Comparison of ENCODE assay signal across 18 mouse cellular contexts in genomic region chr6:96745906-96746305, GRCm38 (mm10).
"Had no signal": no experiment of that assay in that cellular context is flagged by ENCODE, and none has a peak within 500 bp of the region (broad histone marks: within the 10 kb centered on the region; RNA-seq: fewer than 3 reads in every experiment).

No protein-coding gene starts in this region.

- H3K4me3 ChIP-seq: lung, embryonic 15.5 days; megakaryocyte, embryonic 14.5 days; midbrain, embryonic 13.5 days; neural tube, embryonic 12.5 days; stomach, embryonic 15.5 days had no signal

- H3K4me2 ChIP-seq: lung, embryonic 15.5 days; midbrain, embryonic 11.5 days; midbrain, embryonic 13.5 days; neural tube, embryonic 12.5 days; stomach, embryonic 15.5 days had no signal

- H3K27ac ChIP-seq: lung, embryonic 15.5 days; macrophage; midbrain, embryonic 13.5 days; neural tube, embryonic 12.5 days; stomach, embryonic 15.5 days; stomach, postnatal 0 days had no signal

- H3K9me3 ChIP-seq: lung, embryonic 15.5 days; midbrain, embryonic 13.5 days; neural tube, embryonic 12.5 days; stomach, embryonic 15.5 days had no signal

- ATAC-seq: liver, postnatal 0 days; lung, postnatal 0 days; midbrain, embryonic 13.5 days; midbrain, embryonic 16.5 days had no signal

- DNase-seq: liver, postnatal 0 days; lung, adult 2 months; lung, postnatal 14 days; lung, postnatal 36 days; right cerebral cortex, postnatal 14 days; thymus, adult 2 months; thymus, postnatal 25 days; thymus, postnatal 4 days had no signal

- H3K4me1 ChIP-seq: lung, embryonic 15.5 days; megakaryocyte, embryonic 14.5 days; midbrain, embryonic 13.5 days; neural tube, embryonic 12.5 days; stomach, embryonic 15.5 days had no signal

- H3K27me3 ChIP-seq: lung, embryonic 15.5 days; megakaryocyte, embryonic 14.5 days; midbrain, embryonic 13.5 days; neural tube, embryonic 12.5 days; stomach, embryonic 15.5 days had no signal

- H3K9ac ChIP-seq: liver, postnatal 0 days; lung, embryonic 15.5 days; midbrain, embryonic 13.5 days; neural tube, embryonic 12.5 days; stomach, embryonic 15.5 days had no signal

- H3K36me3 ChIP-seq: lung, embryonic 15.5 days; midbrain, embryonic 13.5 days; neural tube, embryonic 12.5 days; stomach, embryonic 15.5 days had no signal
